Mouse (Mus musculus): ENCODE data around the gene Chchd10.

- TF ChIP-seq CTCF (IDR thresholded peaks at IDR 0.05; ENCODE audit: low read depth), result no peak
- TF ChIP-seq EP300 (IDR thresholded peaks at IDR 0.05; ENCODE audit: low read depth), result no peak
Observed at GRCm38 (mm10) chr10:75915557-75915956, 17.4 kb upstream of the Chchd10 start.
